Mouse (Mus musculus) MN1 (cell line): ENCODE measurements at regions not wholly inside any gene's neighbourhood (a gene's known extent, or its start where the extent isn't known, plus 50 kb on each side); places are given as distances from the start of the nearest gene placed in this dataset.

Experiments used
- DNase-seq: peaks from one replicate; pipeline ENCODE4 v3.0.0-alpha.2; 2016; ENCODE audit warnings: low spot score

GRCm38 (mm10) chr13:37503449-37503848, 158.4 kb downstream of the Ly86 start:
- DNase-seq: no peak

DNA sequence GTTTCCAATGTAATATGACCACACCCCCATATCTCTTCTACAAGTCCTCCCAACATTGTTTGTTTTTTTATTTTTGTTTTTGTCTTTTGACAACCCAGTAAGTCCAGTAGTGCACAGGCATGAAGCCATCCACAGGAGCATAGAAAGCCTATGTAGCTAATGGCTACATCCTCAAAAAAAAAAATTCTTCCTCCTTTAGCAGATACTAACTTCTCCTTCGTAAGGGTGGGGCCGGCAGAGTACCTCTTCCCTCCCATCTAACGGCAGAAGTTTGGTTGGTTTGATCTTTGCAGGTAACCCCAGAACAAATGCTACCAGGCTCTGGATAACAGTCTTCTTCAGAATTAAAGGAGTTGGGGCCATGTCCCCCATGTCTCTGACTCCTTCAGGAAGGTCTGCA, 158.9 kb downstream of the Ly86 start:
- no peak for DNase-seq

GRCm38 (mm10) chr13:37504373-37504772, 159.4 kb downstream of the Ly86 start:
- DNase-seq: no peak

DNA sequence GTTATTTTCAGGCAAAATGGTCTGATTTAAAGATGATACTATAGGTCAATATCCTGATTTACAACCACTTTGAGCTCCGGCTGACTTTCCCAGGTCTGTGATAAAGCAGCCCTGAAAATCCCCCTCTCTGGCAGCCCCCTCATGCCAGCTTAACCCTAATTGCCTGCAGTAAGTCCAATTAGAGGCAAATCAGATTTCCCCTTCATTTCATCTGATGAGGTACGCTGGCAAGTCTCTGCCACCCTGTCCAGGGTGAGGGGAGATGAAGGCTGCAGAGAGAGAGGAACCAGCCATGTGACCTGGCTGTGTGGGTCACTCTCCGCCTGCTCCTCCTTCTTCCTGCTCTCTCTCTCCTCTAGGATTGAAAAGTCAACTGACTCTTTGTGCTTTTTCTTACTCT, 160.6 kb downstream of the Ly86 start:
- DNase-seq: no peak

- no peak for DNase-seq
These were observed 161.0 kb downstream of the Ly86 start for GRCm38 (mm10) chr13:37506046-37506445.

DNA sequence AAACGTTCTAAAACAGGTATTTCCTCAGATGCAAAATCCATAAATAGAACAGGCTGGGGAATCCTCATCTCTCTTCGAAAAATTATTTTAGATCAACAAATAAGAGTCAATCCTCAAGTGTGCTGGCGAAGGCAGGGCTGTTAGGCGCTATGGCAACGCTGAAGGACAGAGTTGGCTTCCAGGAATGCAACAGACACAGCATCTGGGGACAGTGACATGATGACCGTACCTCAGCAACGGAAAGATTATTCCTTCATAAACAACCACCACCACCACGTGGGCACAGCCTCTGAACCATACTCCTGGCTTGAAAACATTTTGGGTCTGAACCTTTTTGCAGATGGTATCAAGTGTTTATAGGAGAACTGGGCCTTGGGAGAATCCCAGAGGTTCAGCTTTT, 161.7 kb downstream of the Ly86 start:
- no peak for DNase-seq

GRCm38 (mm10) chr13:37507146-37507545, 162.1 kb downstream of the Ly86 start:
- no peak for DNase-seq

DNA sequence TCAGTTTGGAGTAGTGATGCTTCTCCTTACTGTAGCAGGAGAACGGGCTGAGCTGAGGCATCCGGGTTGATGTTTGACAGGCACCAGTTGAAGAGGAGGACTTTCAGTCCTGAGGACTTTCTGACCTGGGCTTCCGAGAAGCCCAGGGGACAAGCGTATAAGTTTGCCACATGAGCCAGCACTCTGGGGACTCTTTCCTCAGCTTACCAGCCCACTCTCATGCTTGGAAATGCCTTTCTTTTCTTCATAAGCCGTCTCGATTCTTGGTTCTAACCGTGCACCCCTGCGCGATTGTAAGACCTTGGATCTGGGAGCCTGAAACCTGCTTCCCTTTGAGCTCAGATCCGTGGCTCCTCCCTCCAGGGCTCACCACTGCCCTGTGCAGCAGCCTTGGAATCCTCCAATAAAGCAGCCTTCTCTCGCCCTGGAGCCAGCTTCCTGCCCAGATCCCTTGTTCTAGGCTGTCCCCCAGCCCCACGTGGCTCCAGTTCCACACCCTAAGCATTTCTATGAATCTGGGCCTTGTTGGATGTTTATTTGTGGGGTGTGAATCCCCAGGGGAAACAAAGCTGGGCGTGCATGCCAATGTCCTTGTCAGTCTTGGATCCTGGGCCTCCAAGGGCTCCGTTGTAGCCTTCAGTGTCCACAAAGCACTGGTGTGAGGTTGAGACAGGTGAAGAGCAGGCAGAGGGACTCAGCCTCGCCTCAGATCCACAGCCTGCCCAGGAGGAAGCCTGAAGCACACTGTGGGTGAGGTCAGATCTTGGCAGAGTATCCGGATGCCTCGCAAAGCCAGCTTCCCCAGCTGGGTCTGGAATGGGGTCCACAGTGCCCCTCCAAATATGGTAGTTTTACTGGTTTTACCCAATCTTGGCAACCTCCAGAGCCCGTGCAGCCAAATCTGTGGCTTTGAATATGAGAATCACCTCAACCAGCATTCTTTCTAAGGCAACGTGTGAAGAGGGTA, 163.7 kb downstream of the Ly86 start:
- DNase-seq: peak; percentile 48

GRCm38 (mm10) chr13:37509352-37509851, 164.4 kb downstream of the Ly86 start:
- peak; percentile 42 for DNase-seq

GRCm38 (mm10) chr13:37510511-37510910, 165.5 kb downstream of the Ly86 start:
- no peak for DNase-seq

- DNase-seq: no peak
These were observed 166.0 kb downstream of the Ly86 start for GRCm38 (mm10) chr13:37511006-37511405.

- no peak for DNase-seq
These were observed 166.4 kb downstream of the Ly86 start for GRCm38 (mm10) chr13:37511406-37511805.

DNA sequence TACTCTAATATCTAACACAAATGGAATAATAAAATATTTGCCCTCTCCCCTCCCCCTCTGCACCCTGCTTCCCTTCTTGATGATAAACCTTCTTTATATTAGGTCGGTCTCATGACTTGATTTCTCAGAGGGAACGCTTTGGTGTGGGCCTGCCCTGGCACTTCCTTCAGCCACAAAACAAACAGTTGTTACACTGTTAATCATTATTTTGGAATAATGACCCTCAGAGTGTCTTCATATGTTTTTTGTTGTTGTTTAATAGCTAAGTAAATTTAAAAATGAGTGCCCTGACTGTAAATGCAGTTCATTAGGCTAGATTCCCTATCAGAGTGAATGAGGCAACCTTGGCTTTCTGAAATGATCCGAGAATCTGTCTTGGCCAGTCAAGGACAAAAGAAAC, 167.8 kb downstream of the Ly86 start:
- DNase-seq: no peak

- DNase-seq: no peak
These were observed 168.3 kb downstream of the Ly86 start for GRCm38 (mm10) chr13:37513206-37513904.

DNA sequence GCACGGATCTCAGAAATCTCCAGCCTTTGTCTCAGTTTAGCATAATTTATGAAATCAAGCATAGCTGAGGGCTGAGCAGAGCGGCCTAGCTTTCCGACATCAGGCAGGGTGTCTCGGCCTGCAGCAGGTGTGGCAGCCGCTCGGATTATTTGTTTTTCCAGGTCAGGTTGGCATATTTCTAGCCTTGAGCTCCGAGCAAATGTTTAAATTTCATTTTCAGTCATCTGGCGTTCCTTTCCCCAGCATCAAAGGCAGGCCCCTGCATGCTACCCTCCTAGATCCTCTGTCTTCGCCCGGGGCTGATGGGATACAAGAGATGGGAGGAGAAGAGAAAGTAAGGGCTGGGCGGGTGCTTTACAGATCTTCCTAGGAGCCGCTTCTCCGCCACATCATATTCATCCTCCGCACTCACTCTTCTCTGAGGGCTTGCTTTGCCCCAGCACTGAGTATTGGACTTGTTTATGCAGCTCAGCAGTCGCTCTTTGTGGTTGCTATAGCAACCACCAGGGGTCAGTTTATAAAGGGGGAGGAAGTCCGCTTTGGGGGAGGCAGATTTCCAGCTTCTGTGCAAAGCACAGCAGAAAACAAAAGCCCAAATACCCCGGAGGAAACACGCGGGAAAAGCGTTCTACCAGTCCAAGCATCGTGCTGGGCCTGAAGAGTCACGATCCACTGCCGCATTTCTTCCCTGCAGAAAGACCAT, 169.0 kb downstream of the Ly86 start:
- no peak for DNase-seq

DNA sequence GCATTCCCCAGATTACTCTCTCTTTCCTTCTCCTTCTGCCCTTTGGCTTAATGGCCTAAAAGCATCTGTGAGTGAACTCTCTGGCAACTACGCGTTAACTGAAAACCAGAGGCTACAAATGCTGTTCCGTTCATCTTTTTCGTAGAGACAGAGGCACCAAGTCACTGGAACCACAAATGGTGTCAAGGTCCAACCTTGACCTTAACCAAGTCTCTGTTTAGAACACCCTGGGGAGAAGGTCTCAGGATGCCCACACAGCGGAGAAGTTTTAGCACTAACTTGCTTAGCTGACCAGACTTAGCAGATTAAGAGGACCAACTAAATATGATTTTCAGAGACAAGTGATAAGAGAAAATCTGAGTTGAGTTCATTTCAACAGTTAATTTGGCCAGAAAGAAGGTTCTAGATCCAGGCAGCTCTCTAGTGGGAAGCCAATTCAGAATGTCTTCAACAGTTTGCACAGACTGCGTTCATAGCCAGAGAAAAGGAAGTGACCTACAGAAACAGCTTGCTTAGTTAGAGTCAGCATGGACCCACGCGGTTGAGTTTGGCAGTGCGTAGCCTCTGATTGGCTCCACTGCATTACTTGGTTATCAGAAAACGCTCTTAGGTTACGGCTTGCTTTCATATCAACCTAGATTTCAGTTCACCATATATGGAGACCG, 169.8 kb downstream of the Ly86 start:
- no peak for DNase-seq

- no peak for DNase-seq
These were observed 172.2 kb downstream of the Ly86 start for GRCm38 (mm10) chr13:37517055-37517807.

DNA sequence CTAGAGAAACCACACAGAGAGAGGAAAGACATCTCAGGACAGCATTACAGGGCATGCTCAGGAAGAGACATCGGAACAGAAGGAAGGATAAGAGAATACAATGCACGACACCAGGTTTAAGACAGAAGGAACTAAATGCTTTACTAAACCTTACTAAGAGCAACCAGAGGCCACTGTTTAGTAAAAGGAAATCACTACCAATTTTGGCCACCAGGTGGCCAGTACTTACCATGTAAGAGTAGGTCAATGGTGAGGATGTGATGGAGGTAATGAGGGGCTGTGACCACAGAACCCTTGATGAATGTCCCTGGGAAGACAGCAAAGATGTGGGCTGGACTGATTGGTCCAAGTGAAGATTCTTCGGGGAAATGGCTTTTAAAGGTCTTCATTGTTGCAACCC, 174.9 kb downstream of the Ly86 start:
- DNase-seq: peak; percentile 20

GRCm38 (mm10) chr13:37525097-37525726, 180.2 kb downstream of the Ly86 start:
- no peak for DNase-seq

DNA sequence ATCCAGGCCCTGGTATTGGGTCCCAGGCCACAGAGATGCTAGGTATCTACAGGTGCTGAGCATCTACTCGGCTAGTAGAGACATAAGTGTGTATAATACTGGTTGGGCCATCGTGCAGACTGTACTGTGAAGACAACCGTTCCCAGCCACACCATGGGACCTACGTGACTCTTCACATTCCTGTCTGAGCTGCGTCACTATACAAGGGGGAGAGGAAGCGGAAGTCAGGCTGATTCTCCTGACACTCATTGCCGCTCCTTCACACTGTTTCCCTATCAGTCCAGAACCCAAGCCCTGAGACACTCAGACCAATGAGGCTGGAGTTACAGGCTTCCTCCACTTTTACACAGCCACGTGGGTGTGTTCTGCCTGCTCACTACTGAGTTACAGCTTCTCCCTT, 181.1 kb downstream of the Ly86 start:
- DNase-seq: no peak

GRCm38 (mm10) chr13:37528380-37528779, 183.4 kb downstream of the Ly86 start:
- no peak for DNase-seq
